Mouse (Mus musculus) MEL (cell line): ENCODE measurements around the gene Crk. TPM values are rescaled to one million over a fixed set of nuclear protein-coding genes. Genes with fewer than 3 reads are reported as not detected.

Experiments used
- DNase-seq: peaks from one replicate; pipeline ENCODE4 v3.0.0; 2011; ENCODE audit warnings: low read depth, low spot score
- H3K27ac ChIP-seq: 2 replicates; pipeline ENCODE4 v1.5.1; 2012; ENCODE audit warnings: low read depth, mild to moderate bottlenecking, control low read depth, low read length, moderate library complexity; ENCODE audit not compliant: control insufficient read depth
- H3K27me3 ChIP-seq, 2 experiments: fragments of 150-350 bp in 1 of 2; sonication (generic) in 1 of 2; 2 replicates each; pipeline ENCODE4 v1.6.1; 2012; ENCODE audit warnings: low read length in 2 of 2, mild to moderate bottlenecking in 2 of 2, improper control_type of control experiment in 1 of 2, moderate library complexity in 1 of 2; ENCODE audit not compliant: insufficient read depth in 2 of 2, control insufficient read depth in 1 of 2
- H3K36me3 ChIP-seq, 2 experiments: 2 replicates each; pipeline ENCODE4 v1.6.1; 2012 to 2014; ENCODE audit warnings: low read length in 2 of 2, improper control_type of control experiment in 1 of 2, inconsistent platforms in 1 of 2, mild to moderate bottlenecking in 1 of 2; ENCODE audit not compliant: insufficient read depth in 2 of 2, control insufficient read depth in 1 of 2
- H3K4me1 ChIP-seq, 2 experiments: fragments of 150-350 bp in 1 of 2; sonication (generic) in 1 of 2; 2 replicates each; pipeline ENCODE4 v1.6.1; 2012; ENCODE audit warnings: low read length in 2 of 2, improper control_type of control experiment in 1 of 2, mild to moderate bottlenecking in 1 of 2; ENCODE audit not compliant: insufficient read depth in 2 of 2, control insufficient read depth in 1 of 2
- H3K4me3 ChIP-seq, 2 experiments: fragments of 150-350 bp in 1 of 2; sonication (generic) in 1 of 2; 2 replicates each; pipeline ENCODE4 v1.5.1; 2012; ENCODE audit warnings: low read depth in 2 of 2, low read length in 2 of 2, mild to moderate bottlenecking in 2 of 2, moderate library complexity in 2 of 2, control low read depth in 1 of 2, improper control_type of control experiment in 1 of 2; ENCODE audit not compliant: control insufficient read depth in 1 of 2, insufficient read depth in 1 of 2
- H3K79me2 ChIP-seq: 2 replicates; pipeline ENCODE4 v1.6.1; 2012; ENCODE audit warnings: mild to moderate bottlenecking, low read length, moderate library complexity; ENCODE audit not compliant: control insufficient read depth, poor library complexity, insufficient read depth
- H3K9ac ChIP-seq: 2 replicates; pipeline ENCODE4 v1.6.1; 2012; ENCODE audit warnings: low read depth, mild to moderate bottlenecking, control low read depth, low read length, moderate library complexity; ENCODE audit not compliant: control insufficient read depth, poor library complexity, severe bottlenecking
- H3K9me3 ChIP-seq: fragments of 150-350 bp; sonication (generic); replicated peaks from 2 replicates; pipeline ENCODE4 v1.6.1; 2012; ENCODE audit warnings: mild to moderate bottlenecking, low read length, improper control_type of control experiment, moderate library complexity; ENCODE audit not compliant: insufficient read depth
- E2F4 ChIP-seq: IDR thresholded peaks from 2 replicates; pipeline ENCODE4 v1.6.1; 2011; ENCODE audit warnings: low read depth, low read length, improper control_type of control experiment, borderline replicate concordance
- ELF1 ChIP-seq: IDR thresholded peaks from 2 replicates; pipeline ENCODE4 v1.6.1; 2014; ENCODE audit warnings: low read depth, mild to moderate bottlenecking, inconsistent platforms, low read length, improper control_type of control experiment, moderate library complexity
- HCFC1 ChIP-seq: IDR thresholded peaks from 2 replicates; pipeline ENCODE4 v1.6.1; 2012; ENCODE audit warnings: low read depth, mild to moderate bottlenecking, inconsistent platforms, low read length, improper control_type of control experiment, moderate library complexity
- KAT2A ChIP-seq: conservative IDR thresholded peaks from 2 replicates; pipeline ENCODE4 v1.6.1; 2012; ENCODE audit warnings: low read depth, low read length, improper control_type of control experiment, inconsistent platforms
- MEF2A ChIP-seq: IDR thresholded peaks from 2 replicates; pipeline ENCODE4 v1.6.1; 2014; ENCODE audit warnings: low read depth, mild to moderate bottlenecking, inconsistent platforms, low read length, improper control_type of control experiment; ENCODE audit not compliant: poor library complexity, insufficient replicate concordance, severe bottlenecking; ENCODE audit errors: extremely low read depth
- NRF1 ChIP-seq: IDR thresholded peaks from 2 replicates; pipeline ENCODE4 v1.6.1; 2014; ENCODE audit warnings: low read depth, mild to moderate bottlenecking, inconsistent platforms, low read length, improper control_type of control experiment, moderate library complexity; ENCODE audit not compliant: poor library complexity, insufficient read depth, severe bottlenecking
- RAD21 ChIP-seq: IDR thresholded peaks from 2 replicates; pipeline ENCODE4 v1.6.1; 2011; ENCODE audit warnings: mild to moderate bottlenecking, low read depth, low read length, improper control_type of control experiment
- RCOR1 ChIP-seq: IDR thresholded peaks from 2 replicates; pipeline ENCODE4 v1.6.1; 2012; ENCODE audit warnings: low read depth, mild to moderate bottlenecking, inconsistent platforms, low read length, improper control_type of control experiment
- TAL1 ChIP-seq: IDR thresholded peaks from 2 replicates; pipeline ENCODE4 v1.6.1; 2012; ENCODE audit warnings: mild to moderate bottlenecking, inconsistent platforms, low read length, moderate library complexity, mixed read lengths
- TCF12 ChIP-seq: IDR thresholded peaks from 2 replicates; pipeline ENCODE4 v1.6.1; 2014; ENCODE audit warnings: low read depth, mild to moderate bottlenecking, inconsistent platforms, low read length, improper control_type of control experiment, moderate library complexity
- USF1 ChIP-seq: IDR thresholded peaks from 2 replicates; pipeline ENCODE4 v1.6.1; 2014; ENCODE audit warnings: low read depth, mild to moderate bottlenecking, inconsistent platforms, low read length, improper control_type of control experiment, moderate library complexity
- USF2 ChIP-seq, 2 experiments: IDR thresholded peaks; 2 replicates each; pipeline ENCODE4 v1.6.1; 2011 to 2012; ENCODE audit warnings: improper control_type of control experiment in 2 of 2, low read length in 2 of 2, borderline replicate concordance in 1 of 2, inconsistent platforms in 1 of 2, low read depth in 1 of 2, mild to moderate bottlenecking in 1 of 2; ENCODE audit not compliant: insufficient read depth in 1 of 2
- ZMIZ1 ChIP-seq: IDR thresholded peaks from 2 replicates; pipeline ENCODE4 v1.6.1; 2012; ENCODE audit warnings: low read depth, mild to moderate bottlenecking, inconsistent platforms, low read length, improper control_type of control experiment, moderate library complexity
- ZNF384 ChIP-seq: IDR thresholded peaks from 2 replicates; pipeline ENCODE4 v1.6.1; 2012; ENCODE audit warnings: low read depth, mild to moderate bottlenecking, inconsistent platforms, low read length, improper control_type of control experiment
- polyA plus RNA-seq, 2 experiments: library from polyadenylated mRNA; stranded (reverse) in 1 of 2; unstranded in 1 of 2; fragments of >175 nt in 1 of 2; fragments of >200 nt in 1 of 2; gene quantifications; 2 replicates each; pipeline versions ENCODE4 v1.2.1 to v1.2.4; 2012; ENCODE audit warnings: low replicate concordance in 2 of 2, low read depth in 1 of 2; ENCODE audit not compliant: insufficient read length in 2 of 2, insufficient read depth in 1 of 2, missing spikeins in 1 of 2
- total RNA-seq: library from RNA; depleted of rRNA; stranded (reverse); fragments of 300-350 nt; gene quantifications from 2 replicates; pipeline ENCODE4 v1.2.3, GENCODE M21; 2012

Crk gene
- total and polyA plus RNA-seq, 3 experiments, result 33.8 to 68.0 (median 66.2) TPM

DNA sequence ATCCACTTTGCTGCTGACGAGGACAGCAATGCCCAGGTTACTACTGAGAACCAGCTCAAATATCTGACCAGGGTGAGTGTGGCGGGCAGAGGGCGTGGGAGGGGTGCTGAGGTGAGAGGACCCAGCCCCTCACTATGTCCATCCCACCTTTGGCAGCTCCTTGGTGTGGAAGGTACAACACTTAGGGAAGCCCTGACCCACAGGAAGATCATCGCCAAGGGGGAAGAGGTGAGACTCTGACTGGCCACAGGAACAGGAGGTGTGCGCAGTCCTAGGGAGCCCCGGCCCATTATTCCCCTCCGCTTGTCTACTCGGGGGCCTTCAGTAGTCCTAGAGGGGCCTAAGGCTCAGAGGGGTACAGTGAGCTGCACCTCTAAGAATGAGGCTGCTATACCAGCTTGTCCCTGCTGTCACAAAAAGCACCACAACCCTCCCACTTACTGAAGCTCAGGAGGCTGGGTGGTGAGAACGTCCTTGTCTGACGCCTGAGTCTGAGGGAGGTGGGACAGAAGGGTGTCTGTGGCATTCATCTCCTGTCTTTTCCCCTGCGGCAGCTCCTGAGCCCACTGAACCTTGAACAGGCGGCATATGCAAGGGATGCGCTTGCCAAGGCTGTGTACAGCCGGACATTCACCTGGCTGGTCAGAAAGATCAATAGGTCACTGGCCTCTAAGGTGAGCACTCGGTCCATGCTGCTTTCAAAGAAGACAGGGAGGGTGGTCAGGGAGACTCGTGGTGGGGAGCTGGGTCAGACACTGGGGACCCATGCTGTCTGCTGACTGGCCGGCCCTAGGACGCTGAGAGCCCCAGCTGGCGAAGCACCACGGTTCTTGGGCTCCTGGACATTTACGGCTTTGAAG is 17.9 kb upstream of the Crk start:
- H3K4me1 ChIP-seq, result no peaks in the 10 kb centered on the region
- peaks cover 0 to 8% of the 10 kb centered on the region in 2 experiments; a peak in 2 of 4 replicates for H3K36me3 ChIP-seq
- H3K27me3 ChIP-seq, result no peaks in the 10 kb centered on the region
- no peak for DNase-seq
- H3K9me3 ChIP-seq, result no peaks in the 10 kb centered on the region
- peaks cover 3% of the 10 kb centered on the region for H3K79me2 ChIP-seq
- no peak overlapping the region for H3K9ac ChIP-seq
- TF ChIP-seq ELF1 (no peak), TAL1 (no peak), RCOR1 (no peak)
- no peak overlapping the region for H3K27ac ChIP-seq
- H3K4me3 ChIP-seq, result no peak overlapping the region

DNA sequence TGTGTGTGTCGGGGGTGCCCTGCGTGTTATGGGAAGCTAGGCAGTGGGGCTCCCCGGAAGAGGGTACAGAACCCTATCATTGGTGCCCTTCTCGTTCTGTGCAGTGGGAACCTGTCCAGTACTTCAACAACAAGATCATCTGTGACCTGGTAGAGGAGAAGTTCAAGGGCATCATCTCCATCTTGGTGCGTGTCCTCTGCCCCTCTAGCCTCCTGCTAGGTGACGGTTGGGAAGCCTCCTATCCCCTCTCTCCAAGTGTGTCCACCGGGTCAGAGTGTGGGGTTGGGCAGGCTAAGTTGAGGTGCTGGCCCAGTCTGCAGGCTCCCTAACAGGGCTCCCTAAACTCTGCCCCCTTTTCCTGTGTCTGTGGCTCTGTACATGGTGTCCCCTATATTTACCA is 16.9 kb upstream of the Crk start:
- no peak for DNase-seq
- Histone ChIP-seq H3K9me3 (no peaks in the 10 kb centered on the region), H3K79me2 (no peaks in the 10 kb centered on the region), H3K36me3 (peaks cover 0 to 8% of the 10 kb centered on the region in 2 experiments; a peak in 2 of 4 replicates), H3K9ac (no peak overlapping the region), H3K27ac (no peak overlapping the region), H3K4me1 (no peaks in the 10 kb centered on the region), H3K27me3 (no peaks in the 10 kb centered on the region), H3K4me3 (no peak overlapping the region)
- TF ChIP-seq USF1 (no peak), HCFC1 (no peak), ZMIZ1 (no peak), TAL1 (no peak), ZNF384 (no peak), MEF2A (no peak), KAT2A (no peak), NRF1 (no peak), USF2 (IDR thresholded peaks at IDR 0.05; ENCODE audit: borderline replicate concordance in 1 of 2, insufficient read depth in 1 of 2, low read depth in 1 of 2, low read length in 2 of 2) (no peak), TCF12 (no peak), E2F4 (no peak), RAD21 (no peak)
